Mouse (Mus musculus) cerebellum, adult 2 months (tissue): ENCODE results near the gene Wnk2.

Source experiments
- CTCF ChIP-seq: fragments of 200-500 bp; IDR thresholded peaks from 2 replicates; pipeline ENCODE4 v1.5.1; 2011; ENCODE audit warnings: low read depth, mild to moderate bottlenecking, control low read depth, low read length, moderate library complexity, borderline replicate concordance; ENCODE audit not compliant: insufficient read depth
- POLR2A ChIP-seq: fragments of 200-500 bp; IDR thresholded peaks from 2 replicates; pipeline ENCODE4 v1.6.1; 2011; ENCODE audit warnings: low read length, control low read depth, borderline replicate concordance; ENCODE audit not compliant: insufficient read depth

- TF ChIP-seq POLR2A (no peak), CTCF (no peak)
Observed at GRCm38 (mm10) chr13:49133125-49133524, 14.7 kb downstream of the Wnk2 start.
